Mouse (Mus musculus): ENCODE results near the gene Slc12a5. TPM values are rescaled to one million over a fixed set of nuclear protein-coding genes. Genes with fewer than 3 reads are reported as not detected.

Gene Slc12a5
- polyA plus RNA-seq (2016; fragmentation: Nextera tagmentation; extraction: Ambion mirVana) = 0.82 and 1.3 TPM in 2 replicates

GRCm38 (mm10) chr2:164960716-164961441 lies at the start of gene Slc12a5:
TSS of gene Slc12a5 (plus strand) at chr2:164960802.
- 1% methylated on average over 48 of the region's 54 CpGs for WGBS
- Histone ChIP-seq H3K9me3 (replicated peaks) (peaks cover 4% of the 10 kb centered on the region; the same call in 1 of the 2 replicates), H3K27ac (ENCODE audit: poor library complexity, severe bottlenecking) (no peak within 1 kb of the TSS), H3K9ac (peak within 1 kb of the TSS; percentile 67), H3K27me3 (replicated peaks) (peaks cover 61% of the 10 kb centered on the region), H3K4me1 (replicated peaks) (peaks cover 11% of the 10 kb centered on the region), H3K36me3 (no peaks in the 10 kb centered on the region), H3K4me2 (peak within 1 kb of the TSS; percentile 88), H3K4me3 (peak within 1 kb of the TSS; percentile 73)
- ATAC-seq (ENCODE audit: insufficient number of reproducible peaks, low FRiP score) = peak; percentile 83

GRCm38 (mm10) chr2:164911086-164912048 lies 49.2 kb upstream of the Slc12a5 start, which contains the start of gene Zfp335:
TSS of gene Zfp335 (minus strand) at chr2:164911757.
- peak; percentile 92 for ATAC-seq (ENCODE audit: insufficient number of reproducible peaks, low FRiP score)
- Histone ChIP-seq H3K4me1 (replicated peaks) (peaks cover 25% of the 10 kb centered on the region), H3K9ac (peak within 1 kb of the TSS; percentile 92), H3K9me3 (replicated peaks) (peaks cover 3% of the 10 kb centered on the region), H3K27me3 (replicated peaks) (no peaks in the 10 kb centered on the region), H3K4me3 (peak within 1 kb of the TSS; percentile 87), H3K36me3 (peaks cover 39% of the 10 kb centered on the region), H3K4me2 (peak within 1 kb of the TSS; percentile 86), H3K27ac (ENCODE audit: poor library complexity, severe bottlenecking) (peak within 1 kb of the TSS; percentile 98)
- under 1% methylated on average over 91 of the region's 91 CpGs for WGBS

- H3K4me1 ChIP-seq (replicated peaks) = peaks cover 25% of the 10 kb centered on the region
- H3K27me3 ChIP-seq (replicated peaks) = no peaks in the 10 kb centered on the region
- H3K27ac ChIP-seq (ENCODE audit: poor library complexity, severe bottlenecking) = peak overlapping the region; percentile 98
- peaks cover 31% of the 10 kb centered on the region for H3K36me3 ChIP-seq
- peak; percentile 22 for ATAC-seq (ENCODE audit: insufficient number of reproducible peaks, low FRiP score)
- peak overlapping the region; percentile 92 for H3K9ac ChIP-seq
- no peaks in the 10 kb centered on the region for H3K9me3 ChIP-seq (replicated peaks)
- peak overlapping the region; percentile 87 for H3K4me3 ChIP-seq
- 7% methylated on average over 12 of the region's 12 CpGs for WGBS
- H3K4me2 ChIP-seq = peak overlapping the region; percentile 86
Measured at GRCm38 (mm10) chr2:164912151-164912550, 48.5 kb upstream of the Slc12a5 start.

- H3K4me3 ChIP-seq = peak overlapping the region; percentile 87; the same call in 1 of the 2 replicates
- peaks cover 24% of the 10 kb centered on the region for H3K36me3 ChIP-seq
- H3K4me2 ChIP-seq = peak overlapping the region; percentile 86
- no peak overlapping the region for H3K9ac ChIP-seq
- H3K4me1 ChIP-seq (replicated peaks) = peaks cover 25% of the 10 kb centered on the region
- peak overlapping the region; percentile 98 for H3K27ac ChIP-seq (ENCODE audit: poor library complexity, severe bottlenecking)
- H3K9me3 ChIP-seq (replicated peaks) = no peaks in the 10 kb centered on the region
- no peaks in the 10 kb centered on the region for H3K27me3 ChIP-seq (replicated peaks)
- 89% methylated on average over 9 of the region's 9 CpGs for WGBS
- ATAC-seq (ENCODE audit: insufficient number of reproducible peaks, low FRiP score) = no peak
Measured at GRCm38 (mm10) chr2:164912749-164913427, 47.7 kb upstream of the Slc12a5 start.

GRCm38 (mm10) chr2:164913428-164913786 lies 47.2 kb upstream of the Slc12a5 start:
- WGBS = 81% methylated on average over 2 of the region's 2 CpGs
- no peak overlapping the region for H3K9ac ChIP-seq
- no peak for ATAC-seq (ENCODE audit: insufficient number of reproducible peaks, low FRiP score)
- peaks cover 25% of the 10 kb centered on the region for H3K4me1 ChIP-seq (replicated peaks)
- H3K4me2 ChIP-seq = no peak overlapping the region
- no peaks in the 10 kb centered on the region for H3K9me3 ChIP-seq (replicated peaks)
- peaks cover 19% of the 10 kb centered on the region for H3K36me3 ChIP-seq
- H3K27ac ChIP-seq (ENCODE audit: poor library complexity, severe bottlenecking) = peak overlapping the region; percentile 17; the same call in 1 of the 2 replicates
- no peak overlapping the region for H3K4me3 ChIP-seq
- no peaks in the 10 kb centered on the region for H3K27me3 ChIP-seq (replicated peaks)

- no peak overlapping the region for H3K9ac ChIP-seq
- peaks cover 11% of the 10 kb centered on the region for H3K4me1 ChIP-seq (replicated peaks)
- no peak overlapping the region for H3K4me3 ChIP-seq
- H3K27me3 ChIP-seq (replicated peaks) = no peaks in the 10 kb centered on the region
- WGBS = 64% methylated on average over 5 of the region's 5 CpGs
- H3K4me2 ChIP-seq = no peak overlapping the region
- H3K9me3 ChIP-seq (replicated peaks) = no peaks in the 10 kb centered on the region
- no peak for ATAC-seq (ENCODE audit: insufficient number of reproducible peaks, low FRiP score)
- H3K36me3 ChIP-seq = peaks cover 26% of the 10 kb centered on the region
- H3K27ac ChIP-seq (ENCODE audit: poor library complexity, severe bottlenecking) = no peak overlapping the region
Measured at GRCm38 (mm10) chr2:164916820-164917219, 43.8 kb upstream of the Slc12a5 start.

GRCm38 (mm10) chr2:164917371-164917770 lies 43.2 kb upstream of the Slc12a5 start:
- Histone ChIP-seq H3K4me2 (no peak overlapping the region), H3K4me1 (replicated peaks) (peaks cover 8% of the 10 kb centered on the region), H3K27ac (ENCODE audit: poor library complexity, severe bottlenecking) (no peak overlapping the region), H3K27me3 (replicated peaks) (no peaks in the 10 kb centered on the region), H3K36me3 (peaks cover 26% of the 10 kb centered on the region), H3K9ac (no peak overlapping the region), H3K4me3 (no peak overlapping the region), H3K9me3 (replicated peaks) (no peaks in the 10 kb centered on the region)
- WGBS = 60% methylated on average over 10 of the region's 10 CpGs
- ATAC-seq (ENCODE audit: insufficient number of reproducible peaks, low FRiP score) = no peak

GRCm38 (mm10) chr2:164918325-164918724 lies 42.3 kb upstream of the Slc12a5 start:
- no peaks in the 10 kb centered on the region for H3K27me3 ChIP-seq (replicated peaks)
- H3K36me3 ChIP-seq = peaks cover 26% of the 10 kb centered on the region
- ATAC-seq (ENCODE audit: insufficient number of reproducible peaks, low FRiP score) = no peak
- no peak overlapping the region for H3K4me3 ChIP-seq
- H3K4me2 ChIP-seq = no peak overlapping the region
- 68% methylated on average over 5 of the region's 5 CpGs for WGBS
- peaks cover 2% of the 10 kb centered on the region for H3K4me1 ChIP-seq (replicated peaks)
- H3K9me3 ChIP-seq (replicated peaks) = no peaks in the 10 kb centered on the region
- H3K27ac ChIP-seq (ENCODE audit: poor library complexity, severe bottlenecking) = no peak overlapping the region
- H3K9ac ChIP-seq = no peak overlapping the region

GRCm38 (mm10) chr2:164921984-164922383 lies 38.6 kb upstream of the Slc12a5 start:
- no peak for ATAC-seq (ENCODE audit: insufficient number of reproducible peaks, low FRiP score)
- H3K9ac ChIP-seq = no peak overlapping the region
- no peaks in the 10 kb centered on the region for H3K9me3 ChIP-seq (replicated peaks)
- 0 out of 2 replicates have a peak, but pooled peaks cover 6% of the 10 kb centered on the region for H3K27me3 ChIP-seq (replicated peaks)
- no peak overlapping the region for H3K4me2 ChIP-seq
- H3K27ac ChIP-seq (ENCODE audit: poor library complexity, severe bottlenecking) = no peak overlapping the region
- no peaks in the 10 kb centered on the region for H3K4me1 ChIP-seq (replicated peaks)
- WGBS = 62% methylated on average over 7 of the region's 7 CpGs
- H3K4me3 ChIP-seq = no peak overlapping the region
- H3K36me3 ChIP-seq = peaks cover 17% of the 10 kb centered on the region

GRCm38 (mm10) chr2:164923291-164923690 lies 37.3 kb upstream of the Slc12a5 start:
- no peaks in the 10 kb centered on the region for H3K9me3 ChIP-seq (replicated peaks)
- no peak overlapping the region for H3K4me2 ChIP-seq
- 0 out of 2 replicates have a peak, but pooled peaks cover 6% of the 10 kb centered on the region for H3K27me3 ChIP-seq (replicated peaks)
- H3K9ac ChIP-seq = no peak overlapping the region
- no peak for ATAC-seq (ENCODE audit: insufficient number of reproducible peaks, low FRiP score)
- H3K36me3 ChIP-seq = peaks cover 17% of the 10 kb centered on the region
- H3K4me3 ChIP-seq = no peak overlapping the region
- no peaks in the 10 kb centered on the region for H3K4me1 ChIP-seq (replicated peaks)
- no peak overlapping the region for H3K27ac ChIP-seq (ENCODE audit: poor library complexity, severe bottlenecking)
- 72% methylated on average over 4 of the region's 4 CpGs for WGBS
